Mouse (Mus musculus) embryonic facial prominence, embryonic 14.5 days (tissue): ENCODE measurements around the gene Gstp2. TPM values are rescaled to one million over a fixed set of nuclear protein-coding genes. Genes with fewer than 3 reads are reported as not detected.
"Not testable (repeated sequence)": the region's sequence is repeated elsewhere in the genome, so short reads cannot be mapped to it uniquely, and the experiment has no call there.

Source experiments
- ATAC-seq: fragments of 200-750 bp; cut with Nextera tagmentation; 2 replicates; pipeline ENCODE4 v1.8.0; 2017; ENCODE audit warnings: low read depth, moderate number of reproducible peaks, moderate TSS enrichment
- DNase-seq: peaks from one replicate; pipeline ENCODE4 v3.0.0-alpha.2; 2015; ENCODE audit warnings: low spot score
- H3K27ac ChIP-seq: fragments of 300-500 bp; sonication (generic); replicated peaks from 2 replicates; pipeline ENCODE4 v1.5.1; 2014; ENCODE audit warnings: low read depth, mild to moderate bottlenecking, low read length, moderate library complexity
- H3K27me3 ChIP-seq: fragments of 300-500 bp; sonication (generic); replicated peaks from 2 replicates; pipeline ENCODE4 v1.6.1; 2014; ENCODE audit warnings: low read length; ENCODE audit not compliant: control insufficient read depth, insufficient read depth
- H3K36me3 ChIP-seq: fragments of 300-500 bp; sonication (generic); 2 replicates; pipeline ENCODE4 v1.6.1; 2014; ENCODE audit warnings: low read length, mixed read lengths; ENCODE audit not compliant: control insufficient read depth, insufficient read depth
- H3K4me1 ChIP-seq: fragments of 300-500 bp; sonication (generic); 2 replicates; pipeline ENCODE4 v1.6.1; 2014; ENCODE audit warnings: antibody characterized with exemption, low read length; ENCODE audit not compliant: control insufficient read depth, insufficient read depth
- H3K4me2 ChIP-seq: fragments of 300-500 bp; sonication (generic); 2 replicates; pipeline ENCODE4 v1.6.1; 2014; ENCODE audit warnings: low read depth, mild to moderate bottlenecking, low read length, moderate library complexity, mixed read lengths
- H3K4me3 ChIP-seq: fragments of 300-500 bp; sonication (generic); 2 replicates; pipeline ENCODE4 v1.5.1; 2014; ENCODE audit warnings: low read depth, mild to moderate bottlenecking, low read length
- H3K9ac ChIP-seq: fragments of 300-500 bp; sonication (generic); 2 replicates; pipeline ENCODE4 v1.6.1; 2014; ENCODE audit warnings: low read depth, mild to moderate bottlenecking, low read length, moderate library complexity, mixed read lengths
- H3K9me3 ChIP-seq: fragments of 300-500 bp; sonication (generic); 2 replicates; pipeline ENCODE4 v1.6.1; 2016; ENCODE audit warnings: low read length; ENCODE audit not compliant: control insufficient read depth
- WGBS: fragments of 180-500 bp; shearing (Covaris S2); extraction: QIAGEN DNeasy Blood & Tissue Kit; methylation state at CpG from one replicate; pipeline ENCODE4 v1.1.7; 2014; 5-methylcytosine and 5-hydroxymethylcytosine counted together
- polyA plus RNA-seq: library from polyadenylated mRNA; unstranded; fragments of >200 nt; fragmentation: Nextera tagmentation; extraction: Ambion mirVana; gene quantifications from 2 replicates; pipeline ENCODE4 v1.2.1, GENCODE M21; 2014

Gstp2 gene
- polyA plus RNA-seq, 1 experiment from 2014 or later: 4.5 TPM

DNA sequence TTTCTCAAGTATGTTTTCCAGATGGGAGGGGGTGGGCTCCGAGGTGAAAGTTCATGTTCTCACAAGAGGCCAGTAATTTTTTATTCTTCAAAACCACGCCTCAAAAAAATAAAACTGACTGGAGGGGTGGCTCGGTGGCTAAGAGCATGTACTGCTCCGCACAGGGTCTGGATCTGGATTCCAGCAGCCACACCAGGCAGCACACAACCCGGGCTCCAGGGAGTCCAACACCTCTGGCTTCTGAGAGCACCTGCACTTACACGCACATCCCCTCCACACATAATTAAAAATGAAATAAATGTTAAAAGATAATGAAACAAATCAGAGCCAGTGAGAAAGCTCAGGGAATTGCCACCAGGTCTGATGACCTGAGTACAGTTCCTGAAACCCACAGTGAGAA lies 20.5 kb upstream of the Gstp2 start:
- no peak overlapping the region for H3K4me2 ChIP-seq
- no peaks in the 10 kb centered on the region for H3K4me1 ChIP-seq
- DNase-seq (no peak), ATAC-seq (no peak)
- H3K27me3 ChIP-seq: no peaks in the 10 kb centered on the region
- H3K36me3 ChIP-seq: no peaks in the 10 kb centered on the region
- 72% methylated on average over 6 of the region's 6 CpGs for WGBS
- no peak overlapping the region for H3K4me3 ChIP-seq
- no peak overlapping the region for H3K9ac ChIP-seq
- no peaks in the 10 kb centered on the region for H3K9me3 ChIP-seq
- no peak overlapping the region for H3K27ac ChIP-seq

DNA sequence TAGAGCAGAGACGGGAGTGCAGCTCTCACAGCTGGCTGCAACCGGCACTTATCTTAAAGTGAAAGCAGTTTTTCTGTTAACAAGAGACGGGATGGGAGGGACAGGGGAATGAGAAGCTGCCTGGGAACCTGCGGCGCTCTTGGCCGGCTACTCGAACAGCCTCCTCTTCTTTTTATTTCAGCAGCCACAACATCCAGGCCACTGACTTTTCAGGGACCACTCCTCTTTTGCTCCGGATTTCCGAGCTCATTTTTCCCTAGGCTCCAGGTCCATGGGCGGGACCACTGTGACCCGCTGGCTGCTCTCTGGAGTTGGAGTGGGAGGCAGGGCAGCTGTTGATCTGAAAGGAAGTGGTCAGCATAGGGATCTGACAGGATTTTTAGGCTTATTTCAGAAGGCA lies 18.7 kb upstream of the Gstp2 start:
- not testable (repeated sequence) for H3K4me1 ChIP-seq
- no CpG with 5 or more reads among the region's 11 CpGs for WGBS

DNA sequence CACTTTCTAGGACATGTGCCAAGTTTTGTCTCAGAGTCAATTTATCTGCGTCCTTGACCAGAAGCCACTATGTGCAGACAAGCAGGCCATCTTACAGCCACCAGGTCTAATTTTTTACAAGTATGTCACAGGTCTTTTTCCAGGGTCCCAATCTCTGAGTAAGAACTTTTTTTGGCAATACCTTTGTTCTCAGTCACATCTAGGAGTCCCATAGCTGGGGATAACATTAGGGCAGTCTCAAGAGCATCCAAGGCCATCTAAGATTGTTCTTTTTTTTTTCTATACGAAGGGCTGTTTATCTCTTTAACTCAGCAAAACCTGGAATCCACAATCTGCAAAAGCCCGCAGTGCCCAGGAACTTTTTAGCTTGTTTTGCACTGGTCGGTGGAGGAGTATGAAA lies 17.5 kb upstream of the Gstp2 start:
- not testable (repeated sequence) for H3K27me3 ChIP-seq, DNase-seq, H3K36me3 ChIP-seq, H3K9me3 ChIP-seq, H3K4me2 ChIP-seq, ATAC-seq, H3K4me3 ChIP-seq, H3K9ac ChIP-seq, H3K27ac ChIP-seq, H3K4me1 ChIP-seq
- 76% methylated on average over 3 of the region's 4 CpGs for WGBS

More for the DNA sequence above, 18.7 kb upstream of the Gstp2 start:
- not testable (repeated sequence) for H3K36me3 ChIP-seq, H3K27me3 ChIP-seq, H3K4me3 ChIP-seq, H3K9me3 ChIP-seq, ATAC-seq, DNase-seq, H3K27ac ChIP-seq, H3K9ac ChIP-seq, H3K4me2 ChIP-seq

DNA sequence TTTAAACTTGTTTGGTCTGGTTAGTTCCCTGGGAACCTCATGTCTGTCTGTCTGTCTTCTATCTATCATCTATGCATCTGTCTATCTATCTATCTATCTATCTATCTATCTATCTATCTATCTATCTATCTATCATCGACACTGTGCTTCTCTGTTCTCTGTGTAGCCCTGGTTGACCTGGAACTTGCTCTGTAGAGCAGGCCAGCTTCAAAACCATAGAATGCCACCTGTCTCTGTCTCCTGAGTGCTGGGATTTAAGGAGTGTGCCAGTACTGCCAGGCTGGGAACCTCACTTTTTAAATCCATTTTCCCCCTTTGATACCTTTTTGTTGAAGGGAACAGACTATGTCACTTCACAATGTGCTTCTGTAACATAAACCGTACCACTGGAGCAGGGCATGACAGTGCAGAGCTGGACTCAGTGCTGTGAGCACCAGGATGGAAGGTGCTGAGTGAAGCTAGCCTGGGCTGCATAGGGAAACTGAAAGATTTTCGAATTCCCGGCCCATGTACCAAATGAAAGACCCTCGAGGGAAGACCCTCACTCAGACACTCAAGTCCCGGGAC lies 15.2 kb upstream of the Gstp2 start:
- ATAC-seq (no peak), DNase-seq (no peak)
- Histone ChIP-seq H3K9me3 (no peaks in the 10 kb centered on the region), H3K9ac (no peak overlapping the region), H3K4me1 (no peaks in the 10 kb centered on the region), H3K36me3 (no peaks in the 10 kb centered on the region), H3K4me2 (no peak overlapping the region), H3K27me3 (no peaks in the 10 kb centered on the region), H3K27ac (no peak overlapping the region), H3K4me3 (no peak overlapping the region)
- 79% methylated on average over 6 of the region's 6 CpGs for WGBS

DNA sequence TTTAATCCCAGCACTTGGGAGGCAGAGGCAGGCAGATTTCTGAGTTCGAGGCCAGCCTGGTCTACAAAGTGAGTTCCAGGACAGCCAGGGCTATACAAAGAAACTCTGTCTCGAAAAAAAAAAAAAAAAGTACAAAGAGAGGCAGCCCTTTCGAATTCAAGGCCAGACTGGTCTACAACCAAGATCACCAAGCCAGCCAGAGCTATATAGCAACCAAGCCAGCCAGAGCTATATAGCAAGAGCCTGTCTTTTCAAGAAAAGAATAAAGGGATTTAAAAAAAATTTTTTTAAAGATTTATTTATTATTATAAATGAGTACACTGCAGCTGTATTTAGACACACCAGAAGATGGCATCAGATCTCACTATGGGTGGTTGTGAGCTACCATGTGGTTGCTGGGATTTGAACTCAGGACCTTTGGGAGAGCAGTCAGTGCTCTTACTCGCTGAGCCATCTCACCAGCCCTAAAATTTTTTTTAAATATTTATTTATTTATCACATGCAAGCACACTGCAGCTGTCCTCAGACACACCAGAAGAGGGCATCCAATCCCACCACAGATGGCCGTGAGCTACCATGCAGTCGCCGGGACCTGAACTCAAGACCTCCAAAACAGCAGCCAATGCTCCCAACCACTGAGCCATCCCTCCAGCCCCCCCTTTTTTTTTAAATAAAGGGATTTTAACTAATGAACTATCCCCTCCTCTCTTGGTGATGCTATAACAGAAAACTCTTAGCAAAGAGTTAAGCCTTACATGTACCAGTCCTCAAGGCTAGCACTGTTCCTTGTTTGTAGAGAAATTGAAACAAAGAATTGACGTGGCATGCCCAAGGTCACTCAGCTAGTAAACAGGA lies 14.4 kb upstream of the Gstp2 start:
- DNase-seq, H3K36me3 ChIP-seq, H3K4me3 ChIP-seq, H3K4me1 ChIP-seq, H3K4me2 ChIP-seq, H3K9ac ChIP-seq, ATAC-seq, H3K9me3 ChIP-seq, H3K27ac ChIP-seq, H3K27me3 ChIP-seq: not testable (repeated sequence)
- 85% methylated on average over 8 of the region's 8 CpGs for WGBS

DNA sequence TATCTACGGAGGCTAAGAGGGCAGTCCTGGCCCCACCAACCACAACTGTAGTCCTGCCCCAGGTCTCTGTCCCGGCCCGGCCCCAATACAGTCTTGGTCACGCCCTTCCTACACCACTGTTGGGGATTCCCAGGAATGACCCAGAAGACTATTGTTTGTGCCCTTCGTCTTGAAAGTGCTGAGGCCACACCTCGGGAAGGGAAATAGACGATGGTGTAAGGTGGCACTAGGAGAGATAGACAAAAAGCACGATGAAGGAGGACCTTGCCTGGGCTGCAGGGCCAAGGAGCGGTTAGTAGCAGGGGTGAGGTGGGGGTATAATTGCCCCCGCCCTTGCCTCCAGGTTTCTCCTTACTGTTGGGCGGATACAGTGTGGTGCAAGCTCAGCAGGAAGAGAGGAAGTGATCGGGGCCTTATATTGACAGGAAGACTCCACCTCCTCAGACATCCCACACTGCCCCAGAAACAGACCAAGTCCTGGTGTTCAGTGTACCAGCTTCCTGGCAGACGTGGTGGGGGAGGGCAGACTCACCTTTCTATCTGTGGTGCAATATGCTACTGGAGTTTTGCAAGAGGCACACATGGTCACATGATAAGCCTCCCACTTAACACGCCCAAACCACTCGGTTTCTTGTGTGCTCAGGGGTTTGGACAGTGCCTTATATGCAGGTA lies 13.4 kb upstream of the Gstp2 start, which contains the start of gene Gstp3:
TSS of gene Gstp3 (minus strand) at position 501 of the 672 bp plus-strand sequence.
- no peak within 1 kb of the TSS for H3K4me3 ChIP-seq
- H3K36me3 ChIP-seq: no peaks in the 10 kb centered on the region
- no peak within 1 kb of the TSS for H3K4me2 ChIP-seq
- H3K27me3 ChIP-seq: no peaks in the 10 kb centered on the region
- H3K27ac ChIP-seq: no peak within 1 kb of the TSS
- no peak for ATAC-seq
- WGBS: 77% methylated on average over 15 of the region's 15 CpGs
- H3K4me1 ChIP-seq: no peaks in the 10 kb centered on the region
- no peak within 1 kb of the TSS for H3K9ac ChIP-seq
- H3K9me3 ChIP-seq: no peaks in the 10 kb centered on the region
- no peak for DNase-seq

DNA sequence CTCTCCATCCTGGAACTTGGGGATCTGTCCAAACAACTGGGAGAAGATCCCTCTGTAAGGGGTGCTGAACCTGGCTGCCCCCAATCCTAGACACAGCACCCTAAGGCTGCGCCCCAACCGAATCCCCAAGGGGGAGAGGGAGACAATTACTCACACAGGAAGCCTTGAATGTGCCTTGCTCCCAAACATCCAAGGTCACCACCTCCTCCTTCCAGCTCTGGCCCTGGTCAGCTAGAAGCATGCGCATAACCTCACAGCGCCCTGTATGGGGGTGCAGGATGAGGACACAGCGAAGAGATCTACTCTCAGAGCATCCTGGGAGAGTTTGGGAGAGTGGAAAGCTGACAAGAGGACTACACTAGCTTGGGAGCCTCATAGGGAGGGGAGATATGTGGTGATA lies 12.8 kb upstream of the Gstp2 start:
- H3K4me3 ChIP-seq: no peak overlapping the region
- H3K4me1 ChIP-seq: no peaks in the 10 kb centered on the region
- 81% methylated on average over 4 of the region's 5 CpGs for WGBS
- no peak for DNase-seq
- no peak overlapping the region for H3K27ac ChIP-seq
- no peaks in the 10 kb centered on the region for H3K9me3 ChIP-seq
- no peak overlapping the region for H3K4me2 ChIP-seq
- H3K9ac ChIP-seq: no peak overlapping the region
- H3K36me3 ChIP-seq: no peaks in the 10 kb centered on the region
- ATAC-seq: no peak
- H3K27me3 ChIP-seq: no peaks in the 10 kb centered on the region

DNA sequence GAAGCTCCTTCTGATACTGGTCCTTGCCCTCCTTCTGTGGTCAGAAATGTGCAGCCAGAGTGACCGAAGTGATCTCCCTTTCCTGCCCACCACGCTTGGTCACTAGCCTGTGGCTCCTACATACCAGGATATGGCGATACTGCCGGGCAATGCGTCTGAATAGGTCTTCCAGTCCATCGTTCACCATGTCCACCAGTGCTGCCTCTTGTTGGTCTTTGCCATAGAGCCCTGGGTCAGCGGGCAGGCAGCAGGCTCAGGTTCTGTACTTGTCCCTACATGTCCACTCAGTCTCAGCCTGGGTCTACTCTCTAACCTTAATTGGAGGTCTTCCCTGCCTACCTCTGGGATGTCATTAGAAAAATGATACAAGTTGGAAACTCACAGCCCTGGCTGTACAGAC lies 12.1 kb upstream of the Gstp2 start:
- 92% methylated on average over 7 of the region's 7 CpGs for WGBS

More for the DNA sequence above, 12.1 kb upstream of the Gstp2 start:
- Histone ChIP-seq H3K4me1 (no peaks in the 10 kb centered on the region), H3K9ac (no peak overlapping the region), H3K27me3 (no peaks in the 10 kb centered on the region), H3K36me3 (no peaks in the 10 kb centered on the region), H3K4me3 (no peak overlapping the region), H3K27ac (no peak overlapping the region), H3K4me2 (no peak overlapping the region), H3K9me3 (no peaks in the 10 kb centered on the region)
- DNase-seq (no peak), ATAC-seq (no peak)
